Mouse (Mus musculus): ENCODE measurements around the gene Hfe2. TPM values are rescaled to one million over a fixed set of nuclear protein-coding genes. Genes with fewer than 3 reads are reported as not detected.

Hfe2 gene
- total RNA-seq, 1 experiment from 2014 or later: 6.9 TPM

- DNase-seq: no peak
These were observed 33.8 kb downstream of the Hfe2 start for GRCm38 (mm10) chr3:96558668-96559196.

GRCm38 (mm10) chr3:96559398-96559910 lies 34.5 kb downstream of the Hfe2 start:
- no peak for DNase-seq

GRCm38 (mm10) chr3:96559911-96560850 lies 35.2 kb downstream of the Hfe2 start:
- peak; percentile 44 for DNase-seq

- peak; percentile 16 for DNase-seq
These were observed 36.1 kb downstream of the Hfe2 start for GRCm38 (mm10) chr3:96560881-96561668.

- peak; percentile 59 for DNase-seq
These were observed 37.1 kb downstream of the Hfe2 start for GRCm38 (mm10) chr3:96561946-96562681.

GRCm38 (mm10) chr3:96563267-96563666 lies 38.3 kb downstream of the Hfe2 start:
- peak; percentile 64 for DNase-seq

GRCm38 (mm10) chr3:96563911-96564632 lies 39.1 kb downstream of the Hfe2 start:
- DNase-seq: peak; percentile 52

GRCm38 (mm10) chr3:96564633-96565032 lies 39.7 kb downstream of the Hfe2 start:
- DNase-seq: peak; percentile 66

- no peak for DNase-seq
These were observed 40.1 kb downstream of the Hfe2 start for GRCm38 (mm10) chr3:96565105-96565504.

- DNase-seq: no peak
These were observed 41.9 kb downstream of the Hfe2 start for GRCm38 (mm10) chr3:96566661-96567450.

GRCm38 (mm10) chr3:96568605-96569004 lies 43.6 kb downstream of the Hfe2 start:
- DNase-seq: no peak

GRCm38 (mm10) chr3:96569506-96569905 lies 44.5 kb downstream of the Hfe2 start:
- no peak for DNase-seq

GRCm38 (mm10) chr3:96569966-96570605 lies 45.1 kb downstream of the Hfe2 start:
- no peak for DNase-seq

GRCm38 (mm10) chr3:96570643-96571042 lies 45.7 kb downstream of the Hfe2 start:
- DNase-seq: no peak

GRCm38 (mm10) chr3:96571336-96571735 lies 46.4 kb downstream of the Hfe2 start:
- DNase-seq: no peak

- DNase-seq: peak; percentile 71
These were observed 47.1 kb downstream of the Hfe2 start for GRCm38 (mm10) chr3:96571896-96572698.

GRCm38 (mm10) chr3:96573611-96574511 lies 48.9 kb downstream of the Hfe2 start:
- peak; percentile 75 for DNase-seq
